Mouse (Mus musculus) thymus, adult 2 months (tissue): Measurements from ENCODE around the gene Rps16.

Source experiments
- CTCF ChIP-seq: fragments of 200-500 bp; IDR thresholded peaks from 2 replicates; pipeline ENCODE4 v1.5.1; 2012; ENCODE audit warnings: mild to moderate bottlenecking, control low read depth, low read length, moderate library complexity, borderline replicate concordance; ENCODE audit not compliant: control insufficient read depth, poor library complexity, insufficient read depth; ENCODE audit errors: extremely low read depth
- POLR2A ChIP-seq: fragments of 200-500 bp; IDR thresholded peaks from 2 replicates; pipeline ENCODE4 v1.6.1; 2012; ENCODE audit warnings: mild to moderate bottlenecking, low read length, control low read depth, moderate library complexity; ENCODE audit not compliant: control insufficient read depth, poor library complexity, insufficient read depth; ENCODE audit errors: extremely low read depth

DNA sequence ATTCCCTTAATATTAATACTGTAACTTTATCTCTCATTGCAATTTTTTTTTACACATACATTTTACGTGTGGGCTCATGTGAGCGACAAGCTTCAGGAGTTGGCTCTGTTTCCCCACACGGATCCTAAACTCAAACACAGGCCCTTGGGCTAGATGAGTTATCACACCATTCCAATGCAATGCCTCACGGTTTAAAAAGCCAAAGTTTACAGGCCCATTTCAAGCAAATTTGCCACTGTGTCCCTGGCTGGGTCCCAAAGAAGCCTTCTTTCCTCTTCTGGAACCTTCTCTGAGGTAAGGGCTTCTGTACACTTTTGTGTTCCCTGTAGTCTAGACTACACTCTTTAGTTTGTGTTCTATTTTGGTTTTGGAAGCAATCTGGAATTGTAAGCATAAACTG is 15.9 kb upstream of the Rps16 start:
- TF ChIP-seq CTCF (no peak), POLR2A (no peak)
